Mouse (Mus musculus) megakaryocyte, embryonic 14.5 days (primary cell): ENCODE data around the gene Cdon. TPM values are rescaled to one million over a fixed set of nuclear protein-coding genes. Genes with fewer than 3 reads are reported as not detected.
"Not testable (repeated sequence)": the region's sequence is repeated elsewhere in the genome, so short reads cannot be mapped to it uniquely, and the experiment has no call there.

Experiments
- H3K27me3 ChIP-seq: replicated peaks from 2 replicates; pipeline ENCODE3; 2012; ENCODE audit warnings: inconsistent platforms
- H3K36me3 ChIP-seq: replicated peaks from 2 replicates; pipeline ENCODE3; 2012; ENCODE audit warnings: low read length, inconsistent platforms, mixed read lengths
- H3K4me1 ChIP-seq: 2 replicates; pipeline ENCODE4 v1.6.1; 2012; ENCODE audit warnings: inconsistent platforms
- H3K4me3 ChIP-seq: replicated peaks from 2 replicates; pipeline ENCODE3; 2012; ENCODE audit warnings: moderate library complexity, mild to moderate bottlenecking, inconsistent platforms
- H3K9me3 ChIP-seq: 2 replicates; pipeline ENCODE4 v1.6.1; 2012; ENCODE audit warnings: inconsistent platforms
- FLI1 ChIP-seq: IDR thresholded peaks from 2 replicates; pipeline ENCODE4 v1.6.1; 2012; ENCODE audit warnings: low read length, inconsistent platforms, mixed read lengths
- GATA1 ChIP-seq: IDR thresholded peaks from 3 replicates; pipeline ENCODE4 v1.6.1; 2012; ENCODE audit warnings: mixed read lengths, low read length, inconsistent platforms, borderline replicate concordance
- polyA plus RNA-seq: library from polyadenylated mRNA; stranded (reverse); fragments of >175 nt; gene quantifications from 2 replicates; pipeline ENCODE4 v1.2.3, GENCODE M21; 2012; ENCODE audit warnings: low replicate concordance; ENCODE audit not compliant: insufficient read depth

The Cdon gene
- polyA plus RNA-seq, 1 experiment: not detected

DNA sequence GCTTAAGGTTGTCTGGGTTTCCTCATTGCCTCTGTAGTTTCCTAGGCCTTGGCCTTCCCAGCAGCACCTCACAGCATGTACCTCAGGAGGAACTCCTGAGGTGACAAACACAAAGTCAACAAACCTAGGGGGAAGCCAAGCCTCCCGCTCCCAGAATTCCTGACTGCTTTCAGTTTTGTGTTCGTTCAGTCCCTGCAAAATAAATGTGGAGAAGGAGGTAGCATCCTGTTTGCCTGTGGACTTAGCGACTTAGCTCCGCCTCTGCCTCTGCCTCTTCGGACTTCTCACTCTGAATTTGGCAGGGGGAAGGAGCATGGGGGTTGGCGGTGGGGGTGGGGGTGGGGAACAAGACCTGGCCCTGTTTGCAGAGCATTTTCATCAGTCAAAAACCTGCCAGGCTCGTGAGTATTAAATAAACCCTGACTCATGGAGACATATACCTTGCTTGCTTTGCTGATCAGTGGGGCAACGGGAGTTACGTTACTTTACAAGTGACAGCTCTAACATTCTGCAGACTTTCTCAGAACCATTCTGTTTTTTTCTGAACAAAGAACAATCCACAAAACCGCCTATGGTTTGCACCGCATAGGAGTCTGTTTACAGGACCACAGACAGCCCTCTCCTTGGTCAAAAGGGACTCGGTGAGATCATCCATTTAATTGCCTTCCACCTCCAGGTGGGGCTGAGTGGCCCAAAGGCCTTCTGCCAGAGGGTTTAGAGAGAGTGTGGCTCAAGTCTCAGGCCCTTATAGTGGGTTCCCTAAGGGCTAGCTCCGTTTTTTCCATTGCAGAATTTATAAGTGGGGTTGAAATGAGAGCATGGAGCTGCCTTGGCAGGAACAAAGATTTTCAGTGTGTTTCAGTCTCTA is 15.7 kb upstream of the Cdon start:
- TF ChIP-seq FLI1 (no peak), GATA1 (no peak)
- H3K27me3 ChIP-seq: peaks cover 19% of the 10 kb centered on the region
- H3K36me3 ChIP-seq: no peaks in the 10 kb centered on the region
- no peaks in the 10 kb centered on the region for H3K9me3 ChIP-seq
- no peak overlapping the region for H3K4me3 ChIP-seq
- H3K4me1 ChIP-seq: peaks cover 7% of the 10 kb centered on the region

GRCm38 (mm10) chr9:35411225-35411965 is 9.5 kb upstream of the Cdon start:
- Histone ChIP-seq H3K4me3 (no peak overlapping the region), H3K9me3 (no peaks in the 10 kb centered on the region), H3K27me3 (peaks cover 10% of the 10 kb centered on the region), H3K36me3 (no peaks in the 10 kb centered on the region), H3K4me1 (no peaks in the 10 kb centered on the region)
- TF ChIP-seq FLI1 (no peak), GATA1 (no peak)

DNA sequence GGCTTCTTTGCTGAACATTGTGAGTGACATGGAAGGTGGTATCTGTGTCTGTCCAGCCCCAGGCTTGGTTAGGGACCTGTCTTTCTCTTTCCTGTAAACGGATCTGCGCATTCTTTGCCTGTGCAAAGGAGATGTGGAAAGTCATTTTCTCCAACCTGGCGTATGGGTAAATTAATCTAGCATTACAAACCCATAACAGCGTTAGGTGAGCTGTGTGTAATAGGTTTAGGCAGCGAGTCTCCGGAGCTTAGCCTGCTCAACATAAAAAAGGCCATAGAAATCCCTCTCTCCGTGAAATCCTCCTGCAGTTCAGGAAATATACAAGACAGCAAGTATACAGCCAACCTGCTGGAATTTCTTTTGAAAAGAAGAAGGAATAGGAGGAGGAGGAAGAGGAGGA is 9.0 kb upstream of the Cdon start:
- no peaks in the 10 kb centered on the region for H3K4me1 ChIP-seq
- H3K9me3 ChIP-seq: no peaks in the 10 kb centered on the region
- TF ChIP-seq FLI1: no peak
- no peak for TF ChIP-seq GATA1
- peaks cover 10% of the 10 kb centered on the region for H3K27me3 ChIP-seq
- H3K36me3 ChIP-seq: no peaks in the 10 kb centered on the region
- no peak overlapping the region for H3K4me3 ChIP-seq

- Histone ChIP-seq H3K36me3 (no peaks in the 10 kb centered on the region), H3K4me3 (peak overlapping the region; percentile 95), H3K27me3 (peaks cover 64% of the 10 kb centered on the region), H3K4me1 (peaks cover 11% of the 10 kb centered on the region), H3K9me3 (no peaks in the 10 kb centered on the region)
- TF ChIP-seq GATA1: no peak
- no peak for TF ChIP-seq FLI1
These were observed 855 bp downstream of the Cdon start for GRCm38 (mm10) chr9:35421730-35422235.

DNA sequence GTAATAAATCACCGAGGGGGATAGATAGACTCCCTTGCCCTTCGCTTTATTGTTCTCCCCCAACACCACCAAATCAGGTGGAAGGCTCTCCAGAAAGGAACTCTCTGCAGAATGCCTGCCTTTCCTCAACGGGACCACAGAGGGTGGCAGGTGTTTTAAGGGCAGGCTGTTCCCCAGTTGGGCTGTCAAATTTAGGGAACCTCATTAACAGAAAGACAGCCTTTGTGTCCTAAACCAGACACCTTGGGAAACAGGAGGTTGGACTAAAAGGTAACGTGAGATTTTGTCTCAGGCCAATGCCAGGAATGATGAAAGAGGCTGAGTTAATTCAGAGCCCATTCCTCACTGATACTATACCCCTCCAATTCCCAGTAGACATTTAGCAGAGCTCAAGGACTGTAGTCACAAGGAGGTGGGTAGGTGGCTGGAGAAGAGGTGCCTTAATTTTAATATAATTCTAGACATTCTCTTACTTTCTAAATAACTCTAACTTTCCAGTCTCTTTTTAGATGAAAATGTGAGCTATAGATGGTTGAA is 1.5 kb downstream of the Cdon start:
- Histone ChIP-seq H3K36me3 (no peaks in the 10 kb centered on the region), H3K4me1 (peaks cover 11% of the 10 kb centered on the region), H3K9me3 (no peaks in the 10 kb centered on the region), H3K4me3 (no peak overlapping the region), H3K27me3 (peaks cover 60% of the 10 kb centered on the region)
- TF ChIP-seq FLI1 (no peak), GATA1 (no peak)

GRCm38 (mm10) chr9:35423265-35423664 is 2.3 kb downstream of the Cdon start:
- Histone ChIP-seq H3K4me3 (no peak overlapping the region), H3K27me3 (peaks cover 59% of the 10 kb centered on the region), H3K9me3 (no peaks in the 10 kb centered on the region), H3K36me3 (no peaks in the 10 kb centered on the region), H3K4me1 (peaks cover 11% of the 10 kb centered on the region)
- no peak for TF ChIP-seq FLI1
- no peak for TF ChIP-seq GATA1

- Histone ChIP-seq H3K4me3 (no peak overlapping the region), H3K27me3 (peaks cover 46% of the 10 kb centered on the region), H3K4me1 (peaks cover 11% of the 10 kb centered on the region), H3K36me3 (no peaks in the 10 kb centered on the region), H3K9me3 (no peaks in the 10 kb centered on the region)
- TF ChIP-seq GATA1 (no peak), FLI1 (no peak)
These were observed 3.7 kb downstream of the Cdon start for GRCm38 (mm10) chr9:35424671-35425070.

DNA sequence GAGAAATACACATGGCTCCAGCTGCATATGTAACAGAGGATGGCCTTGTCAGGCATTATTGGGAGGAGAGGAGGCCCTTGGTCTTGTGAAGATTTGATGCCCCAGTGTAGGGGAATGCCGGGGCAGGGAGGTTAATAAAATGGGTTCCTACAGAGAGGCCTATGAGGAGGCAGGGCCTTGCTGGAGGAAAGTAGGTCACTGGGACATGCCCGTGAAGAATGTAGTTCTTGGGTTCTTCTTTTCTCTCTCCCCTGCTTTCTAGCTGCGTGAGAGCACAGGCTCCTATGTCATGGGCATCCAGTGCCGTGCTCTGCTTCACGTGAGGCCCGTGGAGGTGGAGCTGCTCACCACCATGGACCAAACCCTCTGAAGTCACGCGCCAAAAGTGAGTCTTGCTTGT is 9.5 kb downstream of the Cdon start:
- no peak overlapping the region for H3K4me3 ChIP-seq
- no peaks in the 10 kb centered on the region for H3K36me3 ChIP-seq
- peaks cover 8% of the 10 kb centered on the region for H3K27me3 ChIP-seq
- TF ChIP-seq FLI1 (no peak), GATA1 (no peak)
- no peaks in the 10 kb centered on the region for H3K4me1 ChIP-seq
- no peaks in the 10 kb centered on the region for H3K9me3 ChIP-seq

DNA sequence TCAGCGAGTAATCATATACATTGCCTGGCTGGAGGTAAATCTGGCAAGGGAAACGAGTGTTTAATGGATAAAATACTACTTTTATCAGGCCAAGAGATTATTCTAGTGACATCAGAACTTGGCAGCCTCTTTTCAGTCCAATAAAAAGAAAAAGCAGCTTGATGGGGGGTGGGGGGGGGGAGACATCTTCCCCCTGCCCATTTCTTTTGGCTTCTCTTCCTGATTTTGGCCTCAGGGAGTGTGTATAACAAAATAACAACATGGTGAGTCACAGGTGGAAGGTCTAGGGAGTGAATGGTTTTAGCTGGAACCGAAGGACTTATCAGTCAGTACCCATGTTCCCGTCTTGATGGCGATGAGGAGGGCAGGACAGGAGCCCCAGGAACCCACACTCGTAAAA is 10.5 kb downstream of the Cdon start:
- TF ChIP-seq FLI1 (no peak), GATA1 (no peak)
- no peak overlapping the region for H3K4me3 ChIP-seq
- no peaks in the 10 kb centered on the region for H3K36me3 ChIP-seq
- H3K4me1 ChIP-seq: no peaks in the 10 kb centered on the region
- no peaks in the 10 kb centered on the region for H3K9me3 ChIP-seq
- H3K27me3 ChIP-seq: peaks cover 7% of the 10 kb centered on the region

DNA sequence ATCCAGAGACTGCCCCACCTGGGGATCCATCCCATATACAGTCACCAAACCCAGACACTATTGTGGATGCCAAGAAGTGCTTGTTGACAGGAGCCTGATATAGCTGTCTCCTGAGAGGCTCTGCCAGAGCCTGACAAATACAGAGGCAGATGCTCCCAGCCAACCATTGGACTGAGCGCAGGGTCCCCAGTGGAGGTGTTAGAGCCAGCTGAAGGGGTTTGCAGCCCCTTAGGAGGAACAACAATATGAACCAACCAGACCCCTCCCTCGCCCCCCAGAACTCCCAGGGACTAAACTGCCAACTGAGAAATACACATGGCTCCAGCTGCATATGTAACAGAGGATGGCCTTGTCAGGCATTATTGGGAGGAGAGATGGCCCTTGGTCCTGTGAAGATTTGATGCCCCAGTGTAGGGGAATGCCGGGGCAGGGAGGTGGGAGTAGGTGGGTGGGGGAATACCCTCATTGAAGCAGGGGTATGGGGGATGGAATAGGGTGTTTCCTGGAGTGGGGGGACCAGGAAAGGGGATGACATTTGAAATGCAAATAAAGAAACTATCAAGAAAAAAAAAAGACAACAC is 11.9 kb downstream of the Cdon start:
- H3K27me3 ChIP-seq, H3K36me3 ChIP-seq, H3K4me1 ChIP-seq, H3K9me3 ChIP-seq, H3K4me3 ChIP-seq: not testable (repeated sequence)
